Mouse (Mus musculus) forebrain, postnatal 0 days (tissue): ENCODE measurements around the gene Odam. TPM values are rescaled to one million over a fixed set of nuclear protein-coding genes. Genes with fewer than 3 reads are reported as not detected.

Experiments used
- ATAC-seq: fragments of 200-750 bp; cut with Nextera tagmentation; 2 replicates; pipeline ENCODE4 v1.8.0; 2017; ENCODE audit warnings: mild to moderate bottlenecking, moderate library complexity
- DNase-seq: peaks from one replicate; pipeline ENCODE4 v3.0.0-alpha.2; 2015
- H3K27ac ChIP-seq: fragments of 300-500 bp; sonication (generic); 2 replicates; pipeline ENCODE4 v1.5.1; 2014; ENCODE audit warnings: low read depth, mild to moderate bottlenecking, antibody characterized with exemption, low read length, moderate library complexity, mixed read lengths
- H3K27me3 ChIP-seq: fragments of 300-500 bp; sonication (generic); 2 replicates; pipeline ENCODE4 v1.6.1; 2014; ENCODE audit warnings: mild to moderate bottlenecking, low read length, mixed read lengths; ENCODE audit not compliant: insufficient read depth
- H3K36me3 ChIP-seq: fragments of 300-500 bp; sonication (generic); 2 replicates; pipeline ENCODE4 v1.6.1; 2014; ENCODE audit warnings: mild to moderate bottlenecking, moderate library complexity; ENCODE audit not compliant: insufficient read depth
- H3K4me1 ChIP-seq: fragments of 300-500 bp; sonication (generic); 2 replicates; pipeline ENCODE4 v1.6.1; 2014; ENCODE audit warnings: antibody characterized with exemption; ENCODE audit not compliant: insufficient read depth
- H3K4me2 ChIP-seq: fragments of 300-500 bp; sonication (generic); 2 replicates; pipeline ENCODE4 v1.6.1; 2014; ENCODE audit warnings: low read depth, mild to moderate bottlenecking, moderate library complexity
- H3K4me3 ChIP-seq: fragments of 300-500 bp; sonication (generic); 2 replicates; pipeline ENCODE4 v1.5.1; 2014; ENCODE audit warnings: low read depth, low read length, mixed read lengths
- H3K9ac ChIP-seq: fragments of 300-500 bp; sonication (generic); 2 replicates; pipeline ENCODE4 v1.6.1; 2014; ENCODE audit warnings: mild to moderate bottlenecking
- H3K9me3 ChIP-seq: fragments of 300-500 bp; sonication (generic); 2 replicates; pipeline ENCODE4 v1.6.1; 2016; ENCODE audit warnings: low read length
- CTCF ChIP-seq: sonication (generic); IDR thresholded peaks from 2 replicates; pipeline ENCODE4 v1.5.1; 2016; ENCODE audit warnings: antibody characterized with exemption, control low read depth, low read depth
- polyA plus RNA-seq: library from polyadenylated mRNA; unstranded; fragments of >200 nt; fragmentation: Nextera tagmentation; extraction: Ambion mirVana; gene quantifications from 2 replicates; pipeline ENCODE4 v1.2.1, GENCODE M21; 2015
- total RNA-seq: library from RNA; depleted of rRNA; stranded (reverse); fragments of >200 nt; gene quantifications from 2 replicates; pipeline ENCODE4 v1.2.3, GENCODE M21; 2014; rRNA removed

Odam gene
- total and polyA plus RNA-seq, 2 experiments from 2014 or later, result 0.29 TPM; not detected in 1

DNA sequence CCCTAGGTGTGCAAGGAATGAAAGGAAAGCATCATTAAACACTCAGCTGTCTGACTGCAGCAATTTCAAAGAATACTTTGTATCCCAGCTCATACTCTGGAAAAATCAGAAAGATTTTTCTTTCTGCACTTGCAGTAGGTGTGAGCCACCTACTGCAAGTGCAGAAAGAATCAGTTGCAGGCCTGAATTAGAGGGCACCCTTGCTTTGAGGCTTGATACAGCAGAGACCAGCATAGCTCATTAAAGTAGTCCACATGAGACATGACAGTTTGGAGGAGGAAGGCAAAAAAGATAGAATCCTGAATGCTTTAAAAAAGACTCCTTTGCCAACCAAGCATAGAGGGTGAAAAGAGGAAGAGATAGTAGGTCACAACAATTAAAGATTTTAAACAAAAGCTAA lies 57.7 kb downstream of the Odam start:
- no peak overlapping the region for H3K9ac ChIP-seq

More for the DNA sequence above, 57.7 kb downstream of the Odam start:
- DNase-seq (no peak), ATAC-seq (no peak)
- Histone ChIP-seq H3K36me3 (no peaks in the 10 kb centered on the region), H3K4me3 (no peak overlapping the region), H3K4me1 (no peaks in the 10 kb centered on the region), H3K4me2 (no peak overlapping the region), H3K9me3 (no peaks in the 10 kb centered on the region), H3K27ac (no peak overlapping the region), H3K27me3 (no peaks in the 10 kb centered on the region)
- no peak for TF ChIP-seq CTCF

Other genes with a start within 250 kb of the Odam start
- not detected in 2 replicates for gene Csn1s1, start 218.8 kb upstream of the Odam start, total RNA-seq
- not detected in 2 replicates for gene Csn1s1, start 218.8 kb upstream of the Odam start, polyA plus RNA-seq
- not detected in 2 replicates for gene Csn2, start 185.4 kb upstream of the Odam start, total RNA-seq
- gene Csn2, start 185.4 kb upstream of the Odam start, polyA plus RNA-seq, result not detected in 2 replicates
- not detected in 2 replicates for gene Csn1s2a, start 110.5 kb upstream of the Odam start, total RNA-seq
- gene Csn1s2a, start 110.5 kb upstream of the Odam start, polyA plus RNA-seq, result not detected in 2 replicates
- gene Csn1s2b, start 76.9 kb upstream of the Odam start, total RNA-seq, result not detected in 2 replicates
- gene Csn1s2b, start 76.9 kb upstream of the Odam start, polyA plus RNA-seq, result not detected in 2 replicates
- not detected in 2 replicates for gene Prr27, start 59.3 kb upstream of the Odam start, total RNA-seq
- not detected in 2 replicates for gene Prr27, start 59.3 kb upstream of the Odam start, polyA plus RNA-seq
- not detected in 2 replicates for gene Csn3, start 40.5 kb downstream of the Odam start, total RNA-seq
- not detected in 2 replicates for gene Csn3, start 40.5 kb downstream of the Odam start, polyA plus RNA-seq
- gene 2310003L06Rik, start 84.4 kb downstream of the Odam start, total RNA-seq, result 0.14 and 0.15 TPM in 2 replicates
- gene 2310003L06Rik, start 84.4 kb downstream of the Odam start, polyA plus RNA-seq, result 0.20 TPM in 1 of 2 replicates, not detected in the other
- not detected in 2 replicates for gene Gm28434, start 84.5 kb downstream of the Odam start, total RNA-seq
- gene Gm28434, start 84.5 kb downstream of the Odam start, polyA plus RNA-seq, result 0.48 TPM in 1 of 2 replicates, not detected in the other
- gene Cabs1, start 94.4 kb downstream of the Odam start, total RNA-seq, result not detected in 2 replicates
- not detected in 2 replicates for gene Cabs1, start 94.4 kb downstream of the Odam start, polyA plus RNA-seq
- 0.38 and 1.0 TPM in 2 replicates for gene Smr3a, start 117.5 kb downstream of the Odam start, total RNA-seq
- 0.38 TPM in 1 of 2 replicates, not detected in the other for gene Smr3a, start 117.5 kb downstream of the Odam start, polyA plus RNA-seq
- gene Smr2, start 201.5 kb downstream of the Odam start, total RNA-seq, result not detected in 2 replicates
- not detected in 2 replicates for gene Smr2, start 201.5 kb downstream of the Odam start, polyA plus RNA-seq
- not detected in 2 replicates for gene Gm11116, start 226.5 kb downstream of the Odam start, total RNA-seq
- gene Gm11116, start 226.5 kb downstream of the Odam start, polyA plus RNA-seq, result not detected in 2 replicates